Mouse (Mus musculus) thymus, adult 2 months (tissue): ENCODE results near the gene Lipe. TPM values are rescaled to one million over a fixed set of nuclear protein-coding genes. Genes with fewer than 3 reads are reported as not detected.

Experiments used
- DNase-seq: peaks from one replicate; pipeline ENCODE4 v3.0.0; 2021
- H3K27ac ChIP-seq: fragments of 200-500 bp; 2 replicates; pipeline ENCODE4 v1.5.1; 2012; ENCODE audit warnings: low read length, control low read depth; ENCODE audit not compliant: control insufficient read depth, insufficient read depth
- H3K27me3 ChIP-seq: fragments of 200-500 bp; 2 replicates; pipeline ENCODE4 v1.6.1; 2012; ENCODE audit warnings: mild to moderate bottlenecking, low read length, moderate library complexity, mixed read lengths; ENCODE audit not compliant: control insufficient read depth, insufficient read depth
- H3K36me3 ChIP-seq: fragments of 200-500 bp; 2 replicates; pipeline ENCODE4 v1.6.1; 2012; ENCODE audit warnings: mild to moderate bottlenecking, low read length, moderate library complexity; ENCODE audit not compliant: control insufficient read depth, insufficient read depth
- H3K4me1 ChIP-seq: fragments of 200-500 bp; replicated peaks from 2 replicates; pipeline ENCODE4 v1.6.1; 2012; ENCODE audit warnings: low read length; ENCODE audit not compliant: control insufficient read depth, insufficient read depth
- H3K4me3 ChIP-seq: fragments of 200-500 bp; 2 replicates; pipeline ENCODE4 v1.5.1; 2012; ENCODE audit warnings: mild to moderate bottlenecking, low read length, control low read depth, moderate library complexity; ENCODE audit not compliant: control insufficient read depth, insufficient read depth
- CTCF ChIP-seq: fragments of 200-500 bp; IDR thresholded peaks from 2 replicates; pipeline ENCODE4 v1.5.1; 2012; ENCODE audit warnings: mild to moderate bottlenecking, control low read depth, low read length, moderate library complexity, borderline replicate concordance; ENCODE audit not compliant: control insufficient read depth, poor library complexity, insufficient read depth; ENCODE audit errors: extremely low read depth
- POLR2A ChIP-seq: fragments of 200-500 bp; IDR thresholded peaks from 2 replicates; pipeline ENCODE4 v1.6.1; 2012; ENCODE audit warnings: mild to moderate bottlenecking, low read length, control low read depth, moderate library complexity; ENCODE audit not compliant: control insufficient read depth, poor library complexity, insufficient read depth; ENCODE audit errors: extremely low read depth
- WGBS: fragments of 180-500 bp; shearing (Covaris S2); methylation state at CpG from one replicate; pipeline ENCODE4 v1.1.7; 2018; 5-methylcytosine and 5-hydroxymethylcytosine counted together
- polyA plus RNA-seq: library from polyadenylated mRNA; depleted of rRNA; stranded (reverse); fragments of >200 nt; gene quantifications from 2 replicates; pipeline ENCODE4 v1.2.3, GENCODE M21; 2012

Gene Lipe
- polyA plus RNA-seq, 1 experiment: 75.3 TPM

DNA sequence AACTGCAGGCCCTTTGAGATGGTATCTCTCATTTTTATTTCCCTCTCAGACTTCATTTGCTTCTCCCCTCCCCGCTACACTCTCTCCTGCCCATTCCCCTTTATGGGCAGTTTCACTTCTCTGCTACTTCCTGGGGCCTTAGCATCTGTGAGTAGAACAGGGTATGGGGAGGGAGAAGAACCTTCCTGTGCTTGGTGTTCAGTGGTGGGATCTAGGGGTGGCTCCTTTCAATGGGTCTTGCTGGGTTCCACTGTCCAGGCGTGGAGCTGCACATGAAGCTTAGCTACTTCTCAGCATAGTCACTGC, 37.0 kb upstream of the Lipe start:
- TF ChIP-seq CTCF (no peak), POLR2A (no peak)
- Histone ChIP-seq H3K4me1 (peaks cover 5% of the 10 kb centered on the region), H3K27ac (no peak overlapping the region), H3K4me3 (no peak overlapping the region), H3K36me3 (no peaks in the 10 kb centered on the region), H3K27me3 (no peaks in the 10 kb centered on the region)
- 49% methylated on average over 2 of the region's 2 CpGs for WGBS
- DNase-seq: no peak

GRCm38 (mm10) chr7:25434654-25435545, 36.4 kb upstream of the Lipe start:
- DNase-seq: no peak
- 81% methylated on average over 10 of the region's 10 CpGs for WGBS
- H3K27ac ChIP-seq: no peak overlapping the region
- TF ChIP-seq POLR2A (no peak), CTCF (no peak)
- peaks cover 5% of the 10 kb centered on the region for H3K4me1 ChIP-seq
- no peaks in the 10 kb centered on the region for H3K36me3 ChIP-seq
- H3K27me3 ChIP-seq: no peaks in the 10 kb centered on the region
- no peak overlapping the region for H3K4me3 ChIP-seq

DNA sequence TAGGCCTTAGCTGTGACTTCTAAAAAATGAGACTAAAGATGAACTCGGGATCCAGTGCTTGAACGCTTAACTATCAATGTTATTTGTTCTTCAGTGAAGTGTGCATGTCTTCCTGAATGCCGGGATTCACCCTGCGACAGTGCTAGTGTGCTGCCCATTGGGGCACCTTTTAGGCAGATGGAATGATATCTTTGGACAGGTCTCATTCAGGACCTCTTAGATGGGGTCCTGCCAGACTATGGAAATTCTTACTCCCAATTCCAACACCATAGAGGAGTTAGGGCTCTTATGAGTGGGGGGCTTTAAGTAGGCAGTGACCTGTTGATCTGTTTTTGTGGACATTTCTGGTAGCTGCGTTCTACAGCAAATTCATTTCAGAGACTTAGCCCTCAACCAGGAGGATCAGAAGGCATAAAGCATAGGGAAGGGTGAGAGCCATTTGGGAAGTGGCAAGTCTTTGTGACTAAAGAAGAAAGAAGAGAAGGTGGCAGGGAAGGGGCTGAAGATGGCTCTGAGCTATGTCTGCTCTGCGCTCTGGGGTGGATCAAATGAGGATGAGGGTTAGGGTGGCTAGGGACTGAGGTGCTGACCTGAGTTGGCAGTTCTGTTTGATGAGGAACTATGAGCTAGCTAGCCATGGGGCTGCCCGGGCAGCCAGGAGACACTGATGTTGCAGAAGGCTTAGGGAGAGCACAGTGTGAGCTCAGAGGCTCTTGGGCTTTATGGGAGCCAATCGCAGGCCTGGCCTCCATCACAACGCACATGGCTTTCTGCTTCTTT, 35.5 kb upstream of the Lipe start:
- 95% methylated on average over 9 of the region's 9 CpGs for WGBS
- no peak overlapping the region for H3K4me3 ChIP-seq
- H3K27me3 ChIP-seq: no peaks in the 10 kb centered on the region
- DNase-seq: no peak
- no peak overlapping the region for H3K27ac ChIP-seq
- TF ChIP-seq POLR2A: no peak
- no peak for TF ChIP-seq CTCF
- no peaks in the 10 kb centered on the region for H3K36me3 ChIP-seq
- H3K4me1 ChIP-seq: peaks cover 5% of the 10 kb centered on the region

GRCm38 (mm10) chr7:25433007-25433541, 34.6 kb upstream of the Lipe start:
- DNase-seq: no peak
- Histone ChIP-seq H3K4me1 (peaks cover 5% of the 10 kb centered on the region), H3K27ac (peak overlapping the region; percentile 49; the same call in 1 of the 2 replicates), H3K4me3 (no peak overlapping the region), H3K27me3 (no peaks in the 10 kb centered on the region), H3K36me3 (no peaks in the 10 kb centered on the region)
- WGBS: 14% methylated on average over 5 of the region's 5 CpGs
- TF ChIP-seq CTCF (no peak), POLR2A (no peak)

GRCm38 (mm10) chr7:25432381-25432780, 33.9 kb upstream of the Lipe start:
- no peak for DNase-seq
- WGBS: 95% methylated on average over 6 of the region's 6 CpGs
- H3K4me3 ChIP-seq: no peak overlapping the region
- H3K27me3 ChIP-seq: no peaks in the 10 kb centered on the region
- no peaks in the 10 kb centered on the region for H3K36me3 ChIP-seq
- no peak overlapping the region for H3K27ac ChIP-seq
- TF ChIP-seq POLR2A (no peak), CTCF (no peak)
- H3K4me1 ChIP-seq: peaks cover 5% of the 10 kb centered on the region

GRCm38 (mm10) chr7:25429886-25430784, 31.6 kb upstream of the Lipe start:
- no peaks in the 10 kb centered on the region for H3K36me3 ChIP-seq
- no peak overlapping the region for H3K27ac ChIP-seq
- TF ChIP-seq CTCF (no peak), POLR2A (no peak)
- WGBS: 92% methylated on average over 4 of the region's 4 CpGs
- no peak overlapping the region for H3K4me3 ChIP-seq
- DNase-seq: no peak
- H3K4me1 ChIP-seq: peaks cover 5% of the 10 kb centered on the region
- H3K27me3 ChIP-seq: no peaks in the 10 kb centered on the region
